Mouse (Mus musculus): ENCODE data around the gene Traf2. TPM values are rescaled to one million over a fixed set of nuclear protein-coding genes. Genes with fewer than 3 reads are reported as not detected.

The Traf2 gene
- total RNA-seq (2021), result 10 to 100 TPM in 1 of 2 experiments, 1 to 10 TPM in 1; 9.6 to 10.4 TPM

GRCm38 (mm10) chr2:25546811-25547491, at the start of gene Traf2:
Gene Traf2, minus strand, starts transcription at chr2:25546940.
- intact Hi-C loops (cut with DNase I), result no loop called here
- DNase-seq (ENCODE audit: low spot score in 2 of 2), result peak; percentile 99

- peak in 1 of 2 experiments; percentile 50 for DNase-seq (ENCODE audit: low spot score in 2 of 2)
- intact Hi-C loops (cut with DNase I), result no loop called here
These were observed 45.1 kb upstream of the Traf2 start for GRCm38 (mm10) chr2:25591863-25592262.

GRCm38 (mm10) chr2:25588227-25588907, 41.6 kb upstream of the Traf2 start:
- intact Hi-C loops (cut with DNase I), result no loop called here

GRCm38 (mm10) chr2:25587290-25587689, 40.5 kb upstream of the Traf2 start:
- DNase-seq (ENCODE audit: low spot score in 2 of 2), result no peak
- intact Hi-C loops (cut with DNase I), result no loop called here

More at GRCm38 (mm10) chr2:25588227-25588907, 41.6 kb upstream of the Traf2 start:
- peak in 1 of 2 experiments; percentile 38 for DNase-seq (ENCODE audit: low spot score in 2 of 2)

GRCm38 (mm10) chr2:25585601-25586000, 38.9 kb upstream of the Traf2 start:
- no peak for DNase-seq (ENCODE audit: low spot score in 2 of 2)
- intact Hi-C loops (cut with DNase I), result no loop called here

- DNase-seq (ENCODE audit: low spot score in 2 of 2), result peak in 1 of 2 experiments; percentile 33
These were observed 38.1 kb upstream of the Traf2 start for GRCm38 (mm10) chr2:25584856-25585255.

GRCm38 (mm10) chr2:25584152-25584551, 37.4 kb upstream of the Traf2 start:
- intact Hi-C loops (cut with DNase I), result no loop called here
- no peak for DNase-seq (ENCODE audit: low spot score in 2 of 2)

More at GRCm38 (mm10) chr2:25584856-25585255, 38.1 kb upstream of the Traf2 start:
- intact Hi-C loops (cut with DNase I), result no loop called here

GRCm38 (mm10) chr2:25583571-25583970, 36.8 kb upstream of the Traf2 start:
- no peak for DNase-seq (ENCODE audit: low spot score in 2 of 2)
- intact Hi-C loops (cut with DNase I), result no loop called here

- DNase-seq (ENCODE audit: low spot score in 2 of 2), result no peak
- intact Hi-C loops (cut with DNase I), result no loop called here
These were observed 36.4 kb upstream of the Traf2 start for GRCm38 (mm10) chr2:25583120-25583481.

- intact Hi-C loops (cut with DNase I), result no loop called here
- DNase-seq (ENCODE audit: low spot score in 2 of 2), result peak; percentile 88 to 97
These were observed 35.9 kb upstream of the Traf2 start for GRCm38 (mm10) chr2:25582466-25583119.

- intact Hi-C loops (cut with DNase I), result no loop called here
- peak in 1 of 2 experiments; percentile 63 for DNase-seq (ENCODE audit: low spot score in 2 of 2)
These were observed 35.2 kb upstream of the Traf2 start for GRCm38 (mm10) chr2:25581901-25582301.

GRCm38 (mm10) chr2:25581294-25581864, 34.6 kb upstream of the Traf2 start, which contains the start of gene Ajm1:
Gene Ajm1, minus strand, starts transcription at chr2:25581757.
- peak; percentile 82 to 92 for DNase-seq (ENCODE audit: low spot score in 2 of 2)

GRCm38 (mm10) chr2:25580621-25581101, 33.9 kb upstream of the Traf2 start:
- DNase-seq (ENCODE audit: low spot score in 2 of 2), result peak; percentile 50 to 72

More at GRCm38 (mm10) chr2:25581294-25581864, 34.6 kb upstream of the Traf2 start, which contains the start of gene Ajm1:
- intact Hi-C loops (cut with DNase I), result no loop called here

GRCm38 (mm10) chr2:25579737-25580460, 33.2 kb upstream of the Traf2 start:
- intact Hi-C loops (cut with DNase I), result no loop called here
- DNase-seq (ENCODE audit: low spot score in 2 of 2), result peak; percentile 59 to 71

More at GRCm38 (mm10) chr2:25580621-25581101, 33.9 kb upstream of the Traf2 start:
- intact Hi-C loops (cut with DNase I), result no loop called here

- intact Hi-C loops (cut with DNase I), result no loop called here
- DNase-seq (ENCODE audit: low spot score in 2 of 2), result no peak
These were observed 32.3 kb upstream of the Traf2 start for GRCm38 (mm10) chr2:25578796-25579736.

GRCm38 (mm10) chr2:25577951-25578795, 31.4 kb upstream of the Traf2 start:
- no peak for DNase-seq (ENCODE audit: low spot score in 2 of 2)
- intact Hi-C loops (cut with DNase I), result no loop called here
